Mouse (Mus musculus): ENCODE results near the gene Cldn10. TPM values are rescaled to one million over a fixed set of nuclear protein-coding genes. Genes with fewer than 3 reads are reported as not detected.
"Not testable (repeated sequence)": the region's sequence is repeated elsewhere in the genome, so short reads cannot be mapped to it uniquely, and the experiment has no call there.

The Cldn10 gene
- polyA plus RNA-seq, 1 experiment = 1.3 TPM

DNA sequence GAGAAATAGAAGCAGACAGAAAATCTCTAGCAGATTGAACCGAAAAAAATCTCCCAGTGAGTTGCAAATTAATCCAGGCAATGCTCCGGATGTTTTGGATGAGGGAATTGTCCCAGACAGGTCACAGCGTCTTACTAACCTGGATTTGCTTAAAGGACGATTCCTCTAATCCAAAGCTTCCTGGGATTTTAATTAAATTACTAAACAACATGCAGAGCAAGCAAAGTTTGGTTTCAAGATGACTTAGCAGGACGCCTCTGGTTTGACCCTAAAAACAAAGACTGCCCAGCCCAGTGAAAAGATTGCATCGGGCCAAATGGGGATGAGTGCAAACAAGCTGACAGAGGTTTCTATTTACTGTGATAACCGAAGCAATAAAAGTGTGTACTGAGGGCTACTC, 16.2 kb downstream of the Cldn10 start:
- Histone ChIP-seq H3K4me1 (ENCODE audit: control insufficient read depth, insufficient read depth, low read length) (peaks cover 3% of the 10 kb centered on the region), H3K27ac (ENCODE audit: control insufficient read depth, insufficient read depth, low read depth, low read length, poor library complexity) (no peak overlapping the region), H3K4me3 (replicated peaks; ENCODE audit: control insufficient read depth, low read depth, low read length) (no peak overlapping the region)
- 85% methylated on average over 7 of the region's 7 CpGs for WGBS
- no peak for TF ChIP-seq POLR2A (IDR thresholded peaks at IDR 0.05; ENCODE audit: borderline replicate concordance, control insufficient read depth, low read depth, low read length)
- no peak for TF ChIP-seq CTCF (IDR thresholded peaks at IDR 0.05; ENCODE audit: control insufficient read depth, insufficient read depth, low read length)

DNA sequence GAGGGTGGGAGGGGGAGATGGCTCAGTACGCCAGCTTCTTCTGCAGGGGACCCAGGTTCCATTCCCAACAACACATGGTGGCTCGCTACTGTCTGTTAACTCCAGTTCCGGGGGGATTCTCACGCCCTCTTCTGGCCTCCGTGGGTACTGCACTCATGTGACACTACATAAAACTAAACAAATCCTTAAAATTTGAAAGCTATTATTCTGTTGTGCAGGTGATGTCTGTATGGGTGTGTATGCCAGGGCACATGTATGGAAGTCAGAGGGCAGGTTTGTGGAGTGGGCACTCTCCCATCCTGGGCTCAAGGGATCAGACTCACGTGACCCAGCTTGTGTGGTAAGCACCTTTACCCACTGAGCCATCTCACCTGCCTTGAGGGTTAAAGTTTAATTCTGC, 16.6 kb downstream of the Cldn10 start:
- no peak overlapping the region for H3K27ac ChIP-seq (ENCODE audit: control insufficient read depth, insufficient read depth, low read depth, low read length, poor library complexity)
- 49% methylated on average over 6 of the region's 6 CpGs for WGBS
- peaks cover 3% of the 10 kb centered on the region for H3K4me1 ChIP-seq (ENCODE audit: control insufficient read depth, insufficient read depth, low read length)
- no peak for TF ChIP-seq POLR2A (IDR thresholded peaks at IDR 0.05; ENCODE audit: borderline replicate concordance, control insufficient read depth, low read depth, low read length)
- TF ChIP-seq CTCF (IDR thresholded peaks at IDR 0.05; ENCODE audit: control insufficient read depth, insufficient read depth, low read length) = peak; percentile 54
- no peak overlapping the region for H3K4me3 ChIP-seq (replicated peaks; ENCODE audit: control insufficient read depth, low read depth, low read length)

- WGBS = 90% methylated on average over 5 of the region's 5 CpGs
- no peak for TF ChIP-seq POLR2A (IDR thresholded peaks at IDR 0.05; ENCODE audit: borderline replicate concordance, control insufficient read depth, low read depth, low read length)
- TF ChIP-seq CTCF (IDR thresholded peaks at IDR 0.05; ENCODE audit: control insufficient read depth, insufficient read depth, low read length) = no peak
- Histone ChIP-seq H3K4me3 (replicated peaks; ENCODE audit: control insufficient read depth, low read depth, low read length) (no peak overlapping the region), H3K27ac (ENCODE audit: control insufficient read depth, insufficient read depth, low read depth, low read length, poor library complexity) (no peak overlapping the region), H3K4me1 (ENCODE audit: control insufficient read depth, insufficient read depth, low read length) (no peaks in the 10 kb centered on the region)
Measured at GRCm38 (mm10) chr14:118807653-118808052, 19.9 kb downstream of the Cldn10 start.

DNA sequence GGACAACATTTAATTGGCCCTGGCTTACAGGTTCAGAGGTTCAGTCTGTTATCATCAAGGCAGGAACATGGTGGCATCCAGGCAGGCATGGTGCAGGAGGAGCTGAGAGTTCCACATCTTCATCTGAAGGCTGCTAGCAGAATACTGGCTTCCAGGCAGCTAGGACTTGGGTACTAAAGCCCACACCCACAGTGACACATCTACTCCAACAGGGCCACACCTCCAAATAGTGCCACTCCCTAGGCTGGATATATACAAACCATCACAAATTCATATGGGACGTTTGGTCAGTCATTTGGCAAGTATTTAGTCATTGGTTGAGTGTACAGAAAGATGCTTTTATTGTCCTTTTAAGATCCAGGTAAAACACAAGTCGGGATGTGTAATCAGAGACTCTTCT, 20.5 kb downstream of the Cldn10 start:
- H3K4me1 ChIP-seq (ENCODE audit: control insufficient read depth, insufficient read depth, low read length); H3K4me3 ChIP-seq (replicated peaks; ENCODE audit: control insufficient read depth, low read depth, low read length); H3K27ac ChIP-seq (ENCODE audit: control insufficient read depth, insufficient read depth, low read depth, low read length, poor library complexity): not testable (repeated sequence)
- WGBS = 84% methylated on average over 2 of the region's 2 CpGs

- Histone ChIP-seq H3K4me3 (replicated peaks; ENCODE audit: control insufficient read depth, low read depth, low read length) (no peak overlapping the region), H3K27ac (ENCODE audit: control insufficient read depth, insufficient read depth, low read depth, low read length, poor library complexity) (no peak overlapping the region), H3K4me1 (ENCODE audit: control insufficient read depth, insufficient read depth, low read length) (no peaks in the 10 kb centered on the region)
- TF ChIP-seq CTCF (IDR thresholded peaks at IDR 0.05; ENCODE audit: control insufficient read depth, insufficient read depth, low read length) (no peak), POLR2A (IDR thresholded peaks at IDR 0.05; ENCODE audit: borderline replicate concordance, control insufficient read depth, low read depth, low read length) (no peak)
- 60% methylated on average over 4 of the region's 4 CpGs for WGBS
Measured at GRCm38 (mm10) chr14:118809686-118810085, 22.0 kb downstream of the Cldn10 start.

DNA sequence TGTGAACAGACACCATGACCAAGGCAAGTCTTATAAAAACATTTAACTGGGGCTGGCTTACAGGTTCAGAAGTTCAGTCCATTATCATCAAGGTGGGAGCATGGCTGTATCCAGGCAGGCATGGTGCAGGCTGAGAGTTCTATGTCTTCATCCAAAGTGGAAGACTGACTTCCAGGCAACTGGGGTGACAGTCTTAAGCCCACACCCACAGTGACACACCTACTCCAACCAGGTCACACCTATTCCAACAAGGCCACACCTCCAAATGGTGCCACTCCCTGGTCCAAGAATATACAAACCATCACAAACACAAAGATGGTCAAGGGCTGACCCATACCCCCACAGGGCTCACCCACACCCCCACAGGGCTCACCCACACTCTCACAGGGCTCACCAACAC, 23.5 kb downstream of the Cldn10 start:
- H3K4me3 ChIP-seq (replicated peaks; ENCODE audit: control insufficient read depth, low read depth, low read length) = not testable (repeated sequence)

DNA sequence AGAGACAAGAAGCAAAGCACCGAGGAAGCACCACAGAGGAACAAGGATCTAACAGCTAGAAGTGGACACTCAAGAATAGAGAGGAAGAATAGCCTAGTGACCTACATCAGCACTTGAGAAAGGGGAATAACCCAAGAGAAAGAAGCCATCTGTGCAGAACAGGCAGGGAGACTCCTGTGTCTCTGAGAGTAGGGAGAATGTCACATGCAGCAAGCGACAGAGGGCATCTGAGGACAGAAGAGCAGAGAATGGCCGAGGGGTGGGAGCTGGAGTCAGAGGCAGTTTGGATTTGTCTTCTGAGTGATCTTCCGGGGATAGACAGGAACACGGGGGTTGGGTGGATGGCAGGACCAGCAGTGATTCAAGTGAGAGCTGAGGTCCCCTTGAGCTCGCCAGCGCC, 25.4 kb downstream of the Cldn10 start:
- no peaks in the 10 kb centered on the region for H3K4me1 ChIP-seq (ENCODE audit: control insufficient read depth, insufficient read depth, low read length)
- TF ChIP-seq POLR2A (IDR thresholded peaks at IDR 0.05; ENCODE audit: borderline replicate concordance, control insufficient read depth, low read depth, low read length) (no peak), CTCF (IDR thresholded peaks at IDR 0.05; ENCODE audit: control insufficient read depth, insufficient read depth, low read length) (no peak)
- 79% methylated on average over 7 of the region's 7 CpGs for WGBS
- H3K4me3 ChIP-seq (replicated peaks; ENCODE audit: control insufficient read depth, low read depth, low read length) = no peak overlapping the region
- no peak overlapping the region for H3K27ac ChIP-seq (ENCODE audit: control insufficient read depth, insufficient read depth, low read depth, low read length, poor library complexity)

More for the DNA sequence above, 23.5 kb downstream of the Cldn10 start:
- not testable (repeated sequence) for H3K27ac ChIP-seq (ENCODE audit: control insufficient read depth, insufficient read depth, low read depth, low read length, poor library complexity); H3K4me1 ChIP-seq (ENCODE audit: control insufficient read depth, insufficient read depth, low read length)

GRCm38 (mm10) chr14:118816503-118816902, 28.8 kb downstream of the Cldn10 start:
- Histone ChIP-seq H3K4me3 (replicated peaks; ENCODE audit: control insufficient read depth, low read depth, low read length) (no peak overlapping the region), H3K27ac (ENCODE audit: control insufficient read depth, insufficient read depth, low read depth, low read length, poor library complexity) (peak overlapping the region; percentile 18; the same call in 1 of the 2 replicates), H3K4me1 (ENCODE audit: control insufficient read depth, insufficient read depth, low read length) (no peaks in the 10 kb centered on the region)
- 10% methylated on average over 4 of the region's 4 CpGs for WGBS
- no peak for TF ChIP-seq POLR2A (IDR thresholded peaks at IDR 0.05; ENCODE audit: borderline replicate concordance, control insufficient read depth, low read depth, low read length)
- TF ChIP-seq CTCF (IDR thresholded peaks at IDR 0.05; ENCODE audit: control insufficient read depth, insufficient read depth, low read length) = peak; percentile 12; the same call in 1 of the 2 replicates

GRCm38 (mm10) chr14:118820111-118820510, 32.4 kb downstream of the Cldn10 start:
- no peak for TF ChIP-seq POLR2A (IDR thresholded peaks at IDR 0.05; ENCODE audit: borderline replicate concordance, control insufficient read depth, low read depth, low read length)
- peak; percentile 71 for TF ChIP-seq CTCF (IDR thresholded peaks at IDR 0.05; ENCODE audit: control insufficient read depth, insufficient read depth, low read length)
- Histone ChIP-seq H3K27ac (ENCODE audit: control insufficient read depth, insufficient read depth, low read depth, low read length, poor library complexity) (no peak overlapping the region), H3K4me1 (ENCODE audit: control insufficient read depth, insufficient read depth, low read length) (no peaks in the 10 kb centered on the region), H3K4me3 (replicated peaks; ENCODE audit: control insufficient read depth, low read depth, low read length) (no peak overlapping the region)
- 6% methylated on average over 8 of the region's 8 CpGs for WGBS
